Mouse (Mus musculus) C2C12 (cell line): ENCODE data around the gene Tmem131l. TPM values are rescaled to one million over a fixed set of nuclear protein-coding genes. Genes with fewer than 3 reads are reported as not detected.
A peak's percentile ranks its signal among the peaks of the same experiment; 100 is the strongest.

Source experiments
- H3K27me3 ChIP-seq: one replicate; pipeline ENCODE4 v1.6.1; 2011; ENCODE audit not compliant: control insufficient read depth, insufficient read depth, insufficient read length
- H3K36me3 ChIP-seq: one replicate; pipeline ENCODE4 v1.6.1; 2011; ENCODE audit not compliant: control insufficient read depth, insufficient read depth
- H3K4me3 ChIP-seq: one replicate; pipeline ENCODE4 v1.5.1; 2011; ENCODE audit warnings: mild to moderate bottlenecking, control low read depth; ENCODE audit not compliant: poor library complexity, insufficient read depth, severe bottlenecking
- H3K79me2 ChIP-seq: one replicate; pipeline ENCODE4 v1.6.1; 2011; ENCODE audit not compliant: control insufficient read depth, insufficient read depth
- H3K79me3 ChIP-seq: one replicate; pipeline ENCODE4 v1.6.1; 2011; ENCODE audit warnings: low read depth, control low read depth
- H3ac ChIP-seq: one replicate; pipeline ENCODE3; 2011; ENCODE audit warnings: low read depth; ENCODE audit not compliant: control insufficient read depth, insufficient read length
- CEBPB ChIP-seq: IDR thresholded peaks from one replicate; pipeline ENCODE4 v1.6.1; 2011; ENCODE audit warnings: low read depth, mild to moderate bottlenecking, control low read depth, moderate library complexity
- CTCF ChIP-seq: IDR thresholded peaks from one replicate; pipeline ENCODE4 v1.5.1; 2011; ENCODE audit not compliant: control insufficient read depth, insufficient read depth, insufficient read length
- FOSL1 ChIP-seq: IDR thresholded peaks from one replicate; pipeline ENCODE4 v1.8.0; 2011; ENCODE audit warnings: mild to moderate bottlenecking, low read length; ENCODE audit not compliant: poor library complexity, insufficient read depth, severe bottlenecking
- MAX ChIP-seq: IDR thresholded peaks from one replicate; pipeline ENCODE4 v1.6.1; 2011; ENCODE audit warnings: mild to moderate bottlenecking, control low read depth
- MYOD1 ChIP-seq: IDR thresholded peaks from one replicate; pipeline ENCODE4 v1.6.1; 2011; ENCODE audit warnings: low read depth; ENCODE audit not compliant: control insufficient read depth, insufficient read length
- MYOG ChIP-seq: IDR thresholded peaks from one replicate; pipeline ENCODE4 v1.6.1; 2011; ENCODE audit not compliant: control insufficient read depth, insufficient read length; ENCODE audit errors: extremely low read depth
- USF1 ChIP-seq: IDR thresholded peaks from one replicate; pipeline ENCODE4 v1.6.1; 2011; ENCODE audit warnings: low read depth, mild to moderate bottlenecking, control low read depth, moderate library complexity
- long read RNA-seq, 2 experiments: library from polyadenylated mRNA; unstranded; transcript quantifications; one replicate each; pipeline ENCODE4 v2.0.0; 2019 to 2020
- polyA plus RNA-seq: library from polyadenylated mRNA; unstranded; fragments of >200 nt; fragmentation: generic; extraction: Trizol; gene quantifications from one replicate; pipeline ENCODE4 v1.2.1, GENCODE M21; 2012; ENCODE audit warnings: missing spikeins

Tmem131l gene
- 10.4 TPM for polyA plus RNA-seq
- long read RNA-seq, experiment 1, partial matches to known transcripts: 3 of 3 reads
- long read RNA-seq, experiment 1, other reads (novel, unspliced or antisense): 0 of 3 reads
- long read RNA-seq, experiment 2, full-length matches to known transcripts: 21 of 57 reads
- long read RNA-seq, experiment 2, partial matches to known transcripts: 7 of 57 reads
- long read RNA-seq, experiment 2, other reads (novel, unspliced or antisense): 29 of 57 reads

GRCm38 (mm10) chr3:84039646-84040475, at the start of gene Tmem131l:
Tmem131l (minus strand) TSS chr3:84040175.
- H3K36me3 ChIP-seq: peaks cover 3% of the 10 kb centered on the region
- peaks cover 6% of the 10 kb centered on the region for H3K79me2 ChIP-seq
- no peak for TF ChIP-seq CTCF
- TF ChIP-seq MAX: peak; percentile 76
- peak; percentile 53 for TF ChIP-seq MYOD1
- TF ChIP-seq FOSL1: no peak
- TF ChIP-seq CEBPB: no peak
- TF ChIP-seq USF1: no peak
- H3K4me3 ChIP-seq: peak within 1 kb of the TSS; percentile 53
- H3K27me3 ChIP-seq: no peaks in the 10 kb centered on the region
- H3ac ChIP-seq: peak within 1 kb of the TSS; percentile 66
- H3K79me3 ChIP-seq: peaks cover 1% of the 10 kb centered on the region

GRCm38 (mm10) chr3:84086921-84087320, 46.9 kb upstream of the Tmem131l start:
- Histone ChIP-seq H3K79me3 (no peaks in the 10 kb centered on the region), H3K4me3 (no peak overlapping the region), H3K36me3 (no peaks in the 10 kb centered on the region), H3K79me2 (no peaks in the 10 kb centered on the region), H3K27me3 (no peaks in the 10 kb centered on the region), H3ac (no peak overlapping the region)
- TF ChIP-seq CTCF (no peak), USF1 (no peak), CEBPB (no peak), MAX (no peak), MYOD1 (no peak), FOSL1 (no peak), MYOG (no peak)

GRCm38 (mm10) chr3:84086337-84086736, 46.4 kb upstream of the Tmem131l start:
- Histone ChIP-seq H3K79me2 (no peaks in the 10 kb centered on the region), H3K36me3 (no peaks in the 10 kb centered on the region), H3K79me3 (no peaks in the 10 kb centered on the region), H3ac (no peak overlapping the region), H3K27me3 (no peaks in the 10 kb centered on the region), H3K4me3 (no peak overlapping the region)
- TF ChIP-seq MYOD1: no peak
- TF ChIP-seq MYOG: no peak
- TF ChIP-seq FOSL1: no peak
- TF ChIP-seq CEBPB: no peak
- no peak for TF ChIP-seq MAX
- TF ChIP-seq USF1: no peak
- TF ChIP-seq CTCF: no peak

GRCm38 (mm10) chr3:84085429-84085828, 45.5 kb upstream of the Tmem131l start:
- Histone ChIP-seq H3K79me2 (no peaks in the 10 kb centered on the region), H3K79me3 (no peaks in the 10 kb centered on the region), H3K36me3 (no peaks in the 10 kb centered on the region), H3ac (no peak overlapping the region), H3K27me3 (no peaks in the 10 kb centered on the region), H3K4me3 (no peak overlapping the region)
- no peak for TF ChIP-seq MYOD1
- no peak for TF ChIP-seq FOSL1
- TF ChIP-seq CTCF: no peak
- TF ChIP-seq CEBPB: no peak
- no peak for TF ChIP-seq USF1
- TF ChIP-seq MAX: no peak
- no peak for TF ChIP-seq MYOG

- TF ChIP-seq CTCF: no peak
- TF ChIP-seq USF1: no peak
- TF ChIP-seq CEBPB: no peak
- no peak for TF ChIP-seq MYOG
- TF ChIP-seq MAX: no peak
- TF ChIP-seq MYOD1: no peak
- TF ChIP-seq FOSL1: no peak
- Histone ChIP-seq H3K27me3 (no peaks in the 10 kb centered on the region), H3K79me3 (no peaks in the 10 kb centered on the region), H3K4me3 (no peak overlapping the region), H3ac (no peak overlapping the region), H3K79me2 (no peaks in the 10 kb centered on the region), H3K36me3 (no peaks in the 10 kb centered on the region)
Measured at GRCm38 (mm10) chr3:84081208-84081722, 41.3 kb upstream of the Tmem131l start.
